Mouse (Mus musculus): Measurements from ENCODE around the gene Atf1.

DNA sequence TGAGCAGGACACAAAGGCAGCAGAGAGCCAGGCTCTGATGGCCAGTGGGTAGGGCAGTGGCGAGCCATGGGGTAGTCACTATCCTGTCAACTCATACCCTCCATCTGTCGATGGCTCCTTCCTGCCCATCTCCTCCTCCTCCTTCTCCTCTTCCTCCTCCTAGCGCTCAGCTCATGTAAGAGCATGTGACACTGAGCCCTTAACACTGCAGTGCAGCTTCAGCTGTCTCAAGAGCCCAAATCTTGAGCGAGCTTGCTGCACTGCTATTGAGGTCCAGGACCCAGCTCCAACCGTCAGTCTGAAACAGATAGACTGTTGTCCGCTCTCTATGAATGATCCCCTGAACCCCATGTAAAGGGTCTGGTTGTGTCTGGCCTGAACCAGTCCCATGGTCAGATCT, 47.9 kb upstream of the Atf1 start:
- TF ChIP-seq CTCF (IDR thresholded peaks at IDR 0.05; ENCODE audit: control insufficient read depth, insufficient read depth, insufficient replicate concordance, low read depth, low read length) (no peak), POLR2A (IDR thresholded peaks at IDR 0.05; ENCODE audit: control insufficient read depth, low read depth, low read length) (no peak)
